Mouse (Mus musculus): Measurements from ENCODE around the gene Spsb2. TPM values are rescaled to one million over a fixed set of nuclear protein-coding genes. Genes with fewer than 3 reads are reported as not detected.
"Not testable (repeated sequence)": the region's sequence is repeated elsewhere in the genome, so short reads cannot be mapped to it uniquely, and the experiment has no call there.

Gene Spsb2
- total RNA-seq, 4 experiments from 2014 or later = 1.9 to 4.1 (median 2.9) TPM

- DNase-seq (ENCODE audit: low spot score in 2 of 2) = not testable (repeated sequence)
These were observed 6.1 kb upstream of the Spsb2 start for GRCm38 (mm10) chr6:124802400-124802799.

- DNase-seq (ENCODE audit: low spot score in 2 of 2) = no peak
These were observed 5.4 kb upstream of the Spsb2 start for GRCm38 (mm10) chr6:124803061-124803460.

GRCm38 (mm10) chr6:124803691-124804090 is 4.8 kb upstream of the Spsb2 start:
- not testable (repeated sequence) for DNase-seq (ENCODE audit: low spot score in 2 of 2)

- no peak for DNase-seq (ENCODE audit: low spot score in 2 of 2)
These were observed 4.1 kb upstream of the Spsb2 start for GRCm38 (mm10) chr6:124804341-124804740.

- DNase-seq (ENCODE audit: low spot score in 2 of 2) = peak; percentile 91 to 92
These were observed 2.8 kb upstream of the Spsb2 start for GRCm38 (mm10) chr6:124805341-124806321.

GRCm38 (mm10) chr6:124806446-124807140 is 1.9 kb upstream of the Spsb2 start:
- no peak for DNase-seq (ENCODE audit: low spot score in 2 of 2)

- DNase-seq (ENCODE audit: low spot score in 2 of 2) = no peak
These were observed 1.1 kb upstream of the Spsb2 start for GRCm38 (mm10) chr6:124807366-124807765.

- no peak for DNase-seq (ENCODE audit: low spot score in 2 of 2)
These were observed 489 bp upstream of the Spsb2 start for GRCm38 (mm10) chr6:124807986-124808357.

GRCm38 (mm10) chr6:124809052-124809774 is 752 bp downstream of the Spsb2 start:
- DNase-seq (ENCODE audit: low spot score in 2 of 2) = peak; percentile 81 to 85

GRCm38 (mm10) chr6:124809775-124810538 is 1.5 kb downstream of the Spsb2 start:
- peak in 1 of 2 experiments; percentile 40 for DNase-seq (ENCODE audit: low spot score in 2 of 2)

- not testable (repeated sequence) for DNase-seq (ENCODE audit: low spot score in 2 of 2)
These were observed 2.3 kb downstream of the Spsb2 start for GRCm38 (mm10) chr6:124810566-124811402.

- no peak for DNase-seq (ENCODE audit: low spot score in 2 of 2)
These were observed 2.9 kb downstream of the Spsb2 start for GRCm38 (mm10) chr6:124811403-124811665.

- DNase-seq (ENCODE audit: low spot score in 2 of 2) = no peak
These were observed 3.5 kb downstream of the Spsb2 start for GRCm38 (mm10) chr6:124811701-124812560.

GRCm38 (mm10) chr6:124812848-124813247 is 4.4 kb downstream of the Spsb2 start:
- peak; percentile 51 to 67 for DNase-seq (ENCODE audit: low spot score in 2 of 2)

- DNase-seq (ENCODE audit: low spot score in 2 of 2) = peak; percentile 63 to 76
These were observed 5.0 kb downstream of the Spsb2 start for GRCm38 (mm10) chr6:124813496-124813895.

GRCm38 (mm10) chr6:124813933-124814332 is 5.5 kb downstream of the Spsb2 start, which contains the start of gene Tpi1:
Gene Tpi1 (minus strand): TSS chr6:124814296.
- DNase-seq (ENCODE audit: low spot score in 2 of 2) = peak; percentile 89

- DNase-seq (ENCODE audit: low spot score in 2 of 2) = no peak
These were observed 6.0 kb downstream of the Spsb2 start for GRCm38 (mm10) chr6:124814448-124814847.

GRCm38 (mm10) chr6:124814858-124815774 is 6.7 kb downstream of the Spsb2 start:
- DNase-seq (ENCODE audit: low spot score in 2 of 2) = no peak

All from gastrocnemius, adult 8-10 months (tissue).